Mouse (Mus musculus): ENCODE data around the gene Chrm3. TPM values are rescaled to one million over a fixed set of nuclear protein-coding genes. Genes with fewer than 3 reads are reported as not detected.
A peak's percentile ranks its signal among the peaks of the same experiment; 100 is the strongest.

Chrm3 gene
- polyA plus RNA-seq, 1 experiment from 2014 or later = 0.68 TPM

GRCm38 (mm10) chr13:9886465-9887135, 474.0 kb downstream of the Chrm3 start:
- ATAC-seq (ENCODE audit: low read depth) (no peak), DNase-seq (ENCODE audit: low spot score) (no peak)
- Histone ChIP-seq H3K9ac (ENCODE audit: low read depth, low read length) (no peak overlapping the region), H3K4me1 (ENCODE audit: control insufficient read depth, insufficient read depth, low read length) (no peaks in the 10 kb centered on the region), H3K4me3 (ENCODE audit: low read depth, low read length) (no peak overlapping the region), H3K27me3 (replicated peaks; ENCODE audit: control insufficient read depth, insufficient read depth, low read length) (no peaks in the 10 kb centered on the region), H3K27ac (replicated peaks; ENCODE audit: low read depth, low read length) (no peak overlapping the region), H3K9me3 (ENCODE audit: control insufficient read depth, low read length) (no peaks in the 10 kb centered on the region), H3K4me2 (ENCODE audit: low read depth, low read length) (no peak overlapping the region), H3K36me3 (ENCODE audit: control insufficient read depth, insufficient read depth, low read length) (no peaks in the 10 kb centered on the region)
- 66% methylated on average over 6 of the region's 6 CpGs for WGBS

DNA sequence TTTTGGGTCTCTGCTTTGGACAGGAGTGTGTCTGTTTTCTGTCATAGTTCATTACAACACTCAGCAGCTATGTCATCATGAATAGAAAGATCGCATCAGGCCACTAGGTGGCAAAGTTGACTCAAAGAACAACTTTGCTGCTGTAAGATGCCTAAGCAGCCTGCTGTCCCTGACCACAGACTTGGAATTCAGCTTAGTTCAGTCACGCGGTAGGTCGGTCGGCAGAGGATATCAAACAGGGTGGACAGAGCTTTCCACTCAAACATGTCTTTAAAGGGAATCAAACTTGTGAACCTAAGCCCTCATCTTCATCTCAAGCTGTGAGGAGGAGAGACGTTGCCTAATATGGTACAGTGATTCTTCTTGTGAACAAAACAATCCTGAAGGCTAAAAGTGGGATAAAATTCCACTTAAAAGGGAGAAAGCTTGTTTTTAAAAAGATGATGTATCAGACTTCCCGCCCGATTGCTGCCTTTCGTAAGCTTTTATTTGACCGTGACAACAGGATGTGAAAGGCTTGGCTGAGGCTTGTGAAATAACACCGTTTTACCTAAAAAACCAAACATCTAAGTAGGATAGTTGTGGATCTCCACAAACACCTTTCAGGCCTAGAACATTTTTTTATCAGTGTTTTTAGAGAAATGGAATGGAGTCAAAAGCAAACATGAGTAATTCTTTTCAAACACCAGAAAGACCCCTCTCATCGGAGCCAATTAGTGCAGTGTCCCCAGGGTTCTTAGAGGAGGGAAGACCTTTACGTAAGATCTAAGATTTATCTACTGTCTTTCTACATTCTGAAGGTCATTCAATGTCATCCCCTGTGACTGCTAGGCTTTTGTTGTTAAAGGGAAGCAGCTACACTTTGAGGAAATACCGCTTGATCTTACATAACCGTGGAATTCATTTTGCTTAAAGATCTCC, 478.0 kb downstream of the Chrm3 start:
- no peaks in the 10 kb centered on the region for H3K4me1 ChIP-seq (ENCODE audit: control insufficient read depth, insufficient read depth, low read length)
- 40% methylated on average over 15 of the region's 15 CpGs for WGBS

DNA sequence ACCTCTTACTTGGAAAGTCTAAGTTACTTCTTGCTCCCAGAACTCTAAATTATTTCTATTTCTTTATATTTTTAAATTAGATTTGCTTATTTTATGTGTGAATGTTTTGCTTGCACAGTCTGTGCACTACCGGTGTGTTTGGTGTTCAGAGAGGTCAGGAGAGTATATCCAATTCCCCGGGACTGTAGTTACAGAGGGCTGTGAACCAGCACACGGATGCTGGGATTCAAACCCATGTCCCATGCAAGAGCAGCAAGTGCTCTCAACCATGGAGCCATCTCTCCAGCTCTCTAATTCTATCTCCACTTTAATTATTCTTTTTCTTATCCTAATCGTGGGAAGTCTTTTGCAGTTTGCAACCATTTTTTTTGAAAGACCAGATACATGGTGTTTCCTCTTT, 478.7 kb downstream of the Chrm3 start:
- Histone ChIP-seq H3K27ac (replicated peaks; ENCODE audit: low read depth, low read length) (no peak overlapping the region), H3K36me3 (ENCODE audit: control insufficient read depth, insufficient read depth, low read length) (no peaks in the 10 kb centered on the region), H3K4me1 (ENCODE audit: control insufficient read depth, insufficient read depth, low read length) (no peaks in the 10 kb centered on the region), H3K4me3 (ENCODE audit: low read depth, low read length) (no peak overlapping the region), H3K9me3 (ENCODE audit: control insufficient read depth, low read length) (no peaks in the 10 kb centered on the region), H3K27me3 (replicated peaks; ENCODE audit: control insufficient read depth, insufficient read depth, low read length) (no peaks in the 10 kb centered on the region), H3K9ac (ENCODE audit: low read depth, low read length) (no peak overlapping the region), H3K4me2 (ENCODE audit: low read depth, low read length) (no peak overlapping the region)
- 46% methylated on average over 4 of the region's 4 CpGs for WGBS
- ATAC-seq (ENCODE audit: low read depth) (no peak; the same call in 1 of the 2 replicates), DNase-seq (ENCODE audit: low spot score) (no peak)

More for the DNA sequence above, 478.0 kb downstream of the Chrm3 start:
- Histone ChIP-seq H3K27me3 (replicated peaks; ENCODE audit: control insufficient read depth, insufficient read depth, low read length) (no peaks in the 10 kb centered on the region), H3K36me3 (ENCODE audit: control insufficient read depth, insufficient read depth, low read length) (no peaks in the 10 kb centered on the region), H3K4me3 (ENCODE audit: low read depth, low read length) (no peak overlapping the region), H3K9me3 (ENCODE audit: control insufficient read depth, low read length) (no peaks in the 10 kb centered on the region), H3K27ac (replicated peaks; ENCODE audit: low read depth, low read length) (no peak overlapping the region), H3K9ac (ENCODE audit: low read depth, low read length) (no peak overlapping the region), H3K4me2 (ENCODE audit: low read depth, low read length) (no peak overlapping the region)
- peak; percentile 91 for ATAC-seq (ENCODE audit: low read depth)
- peak; percentile 92 for DNase-seq (ENCODE audit: low spot score)

GRCm38 (mm10) chr13:9880401-9880800, 480.2 kb downstream of the Chrm3 start:
- Histone ChIP-seq H3K9ac (ENCODE audit: low read depth, low read length) (no peak overlapping the region), H3K4me1 (ENCODE audit: control insufficient read depth, insufficient read depth, low read length) (no peaks in the 10 kb centered on the region)
- 69% methylated on average over 4 of the region's 4 CpGs for WGBS

GRCm38 (mm10) chr13:9878596-9879010, 482.0 kb downstream of the Chrm3 start:
- DNase-seq (ENCODE audit: low spot score) (no peak), ATAC-seq (ENCODE audit: low read depth) (no peak)
- H3K4me2 ChIP-seq (ENCODE audit: low read depth, low read length) = no peak overlapping the region
- no peaks in the 10 kb centered on the region for H3K36me3 ChIP-seq (ENCODE audit: control insufficient read depth, insufficient read depth, low read length)
- 88% methylated on average over 7 of the region's 7 CpGs for WGBS
- H3K4me3 ChIP-seq (ENCODE audit: low read depth, low read length) = no peak overlapping the region
- no peak overlapping the region for H3K9ac ChIP-seq (ENCODE audit: low read depth, low read length)
- no peaks in the 10 kb centered on the region for H3K9me3 ChIP-seq (ENCODE audit: control insufficient read depth, low read length)
- no peaks in the 10 kb centered on the region for H3K4me1 ChIP-seq (ENCODE audit: control insufficient read depth, insufficient read depth, low read length)
- H3K27me3 ChIP-seq (replicated peaks; ENCODE audit: control insufficient read depth, insufficient read depth, low read length) = no peaks in the 10 kb centered on the region
- no peak overlapping the region for H3K27ac ChIP-seq (replicated peaks; ENCODE audit: low read depth, low read length)

More at GRCm38 (mm10) chr13:9880401-9880800, 480.2 kb downstream of the Chrm3 start:
- no peak for ATAC-seq (ENCODE audit: low read depth)
- Histone ChIP-seq H3K36me3 (ENCODE audit: control insufficient read depth, insufficient read depth, low read length) (no peaks in the 10 kb centered on the region), H3K9me3 (ENCODE audit: control insufficient read depth, low read length) (no peaks in the 10 kb centered on the region), H3K27me3 (replicated peaks; ENCODE audit: control insufficient read depth, insufficient read depth, low read length) (no peaks in the 10 kb centered on the region), H3K27ac (replicated peaks; ENCODE audit: low read depth, low read length) (no peak overlapping the region), H3K4me2 (ENCODE audit: low read depth, low read length) (no peak overlapping the region), H3K4me3 (ENCODE audit: low read depth, low read length) (no peak overlapping the region)
- no peak for DNase-seq (ENCODE audit: low spot score)

DNA sequence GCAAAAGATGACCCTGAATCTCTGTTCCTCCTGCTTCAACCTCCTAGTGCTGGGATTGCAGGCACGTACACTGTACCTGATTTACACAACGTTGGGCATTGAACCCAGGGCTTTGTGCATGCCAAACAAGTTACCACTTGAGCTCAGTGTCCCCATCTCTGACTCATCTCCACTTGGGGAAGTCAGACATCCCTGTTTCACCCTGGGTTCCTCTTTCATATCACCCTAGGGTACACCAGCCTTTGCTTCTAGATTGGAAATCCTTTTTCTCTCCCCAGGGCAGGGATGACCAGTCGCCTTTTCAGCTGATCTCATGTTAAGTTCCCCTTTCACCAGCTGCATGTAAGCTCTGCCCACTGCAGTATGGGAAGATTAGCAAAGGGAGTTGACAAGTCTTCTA, 487.3 kb downstream of the Chrm3 start:
- Histone ChIP-seq H3K9me3 (ENCODE audit: control insufficient read depth, low read length) (no peaks in the 10 kb centered on the region), H3K27me3 (replicated peaks; ENCODE audit: control insufficient read depth, insufficient read depth, low read length) (no peaks in the 10 kb centered on the region), H3K9ac (ENCODE audit: low read depth, low read length) (no peak overlapping the region), H3K27ac (replicated peaks; ENCODE audit: low read depth, low read length) (no peak overlapping the region), H3K4me3 (ENCODE audit: low read depth, low read length) (no peak overlapping the region), H3K4me1 (ENCODE audit: control insufficient read depth, insufficient read depth, low read length) (no peaks in the 10 kb centered on the region), H3K4me2 (ENCODE audit: low read depth, low read length) (no peak overlapping the region), H3K36me3 (ENCODE audit: control insufficient read depth, insufficient read depth, low read length) (no peaks in the 10 kb centered on the region)
- 72% methylated on average over 3 of the region's 3 CpGs for WGBS
- ATAC-seq (ENCODE audit: low read depth) = no peak
- no peak for DNase-seq (ENCODE audit: low spot score)

- WGBS = 92% methylated on average over 2 of the region's 2 CpGs
- DNase-seq (ENCODE audit: low spot score) = no peak
- H3K4me2 ChIP-seq (ENCODE audit: low read depth, low read length) = no peak overlapping the region
These were observed 494.5 kb downstream of the Chrm3 start for GRCm38 (mm10) chr13:9866161-9866560.

DNA sequence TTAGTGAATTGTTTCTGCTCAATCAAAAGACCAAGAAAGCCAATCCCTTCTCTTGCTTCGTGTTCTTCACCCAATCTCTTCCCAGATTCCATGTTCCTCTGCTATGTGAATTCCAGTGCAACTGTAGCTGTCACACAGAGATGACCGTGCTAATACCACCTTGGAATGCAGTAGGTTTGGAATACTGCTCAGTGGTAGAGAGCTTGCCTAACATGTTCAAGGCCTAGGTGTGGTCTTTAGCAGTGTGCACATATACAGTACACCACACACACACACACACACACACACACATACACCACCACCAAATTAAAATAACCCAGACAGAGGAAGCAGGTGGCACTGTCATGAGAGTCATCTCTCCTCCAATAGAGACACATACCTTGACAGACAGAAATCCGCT, 513.1 kb downstream of the Chrm3 start:
- Histone ChIP-seq H3K27me3 (replicated peaks; ENCODE audit: control insufficient read depth, insufficient read depth, low read length) (no peaks in the 10 kb centered on the region), H3K27ac (replicated peaks; ENCODE audit: low read depth, low read length) (no peak overlapping the region), H3K4me1 (ENCODE audit: control insufficient read depth, insufficient read depth, low read length) (no peaks in the 10 kb centered on the region), H3K4me3 (ENCODE audit: low read depth, low read length) (no peak overlapping the region), H3K36me3 (ENCODE audit: control insufficient read depth, insufficient read depth, low read length) (no peaks in the 10 kb centered on the region), H3K4me2 (ENCODE audit: low read depth, low read length) (no peak overlapping the region), H3K9me3 (ENCODE audit: control insufficient read depth, low read length) (no peaks in the 10 kb centered on the region), H3K9ac (ENCODE audit: low read depth, low read length) (no peak overlapping the region)
- ATAC-seq (ENCODE audit: low read depth) = no peak
- WGBS = 77% methylated on average over 3 of the region's 3 CpGs
- DNase-seq (ENCODE audit: low spot score) = no peak

More at GRCm38 (mm10) chr13:9866161-9866560, 494.5 kb downstream of the Chrm3 start:
- no peak for ATAC-seq (ENCODE audit: low read depth)
- Histone ChIP-seq H3K9me3 (ENCODE audit: control insufficient read depth, low read length) (no peaks in the 10 kb centered on the region), H3K4me1 (ENCODE audit: control insufficient read depth, insufficient read depth, low read length) (no peaks in the 10 kb centered on the region), H3K4me3 (ENCODE audit: low read depth, low read length) (no peak overlapping the region), H3K27ac (replicated peaks; ENCODE audit: low read depth, low read length) (no peak overlapping the region), H3K36me3 (ENCODE audit: control insufficient read depth, insufficient read depth, low read length) (no peaks in the 10 kb centered on the region), H3K9ac (ENCODE audit: low read depth, low read length) (no peak overlapping the region), H3K27me3 (replicated peaks; ENCODE audit: control insufficient read depth, insufficient read depth, low read length) (no peaks in the 10 kb centered on the region)
